Mouse (Mus musculus): ENCODE data around the gene Vmn1r201. TPM values are rescaled to one million over a fixed set of nuclear protein-coding genes. Genes with fewer than 3 reads are reported as not detected.

Gene Vmn1r201
- not detected in 2 replicates for polyA plus RNA-seq (2012; rRNA removed; ENCODE audit: low replicate concordance)

DNA sequence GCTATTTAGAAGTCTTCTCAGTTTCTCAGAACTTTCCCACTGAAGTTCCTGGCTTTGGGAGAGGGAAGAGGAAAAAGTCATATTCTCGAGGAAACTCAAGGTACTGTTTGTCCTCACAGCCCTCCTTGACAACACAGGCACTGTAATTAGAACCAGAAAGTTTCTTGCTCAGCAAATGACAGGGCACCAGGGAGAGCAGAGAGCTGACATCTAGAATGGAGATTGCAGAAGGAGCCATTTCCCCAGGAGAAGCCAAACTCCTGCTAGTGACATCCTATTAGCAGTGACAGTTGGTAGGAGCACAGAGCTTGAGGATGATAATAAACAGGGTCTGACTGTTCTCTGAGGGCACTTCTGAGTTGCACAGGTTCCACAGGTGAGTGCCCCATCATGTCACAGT lies at the start of gene Vmn1r201:
Gene Vmn1r201 (plus strand): TSS at position 301 of the 400 bp plus-strand sequence.

DNA sequence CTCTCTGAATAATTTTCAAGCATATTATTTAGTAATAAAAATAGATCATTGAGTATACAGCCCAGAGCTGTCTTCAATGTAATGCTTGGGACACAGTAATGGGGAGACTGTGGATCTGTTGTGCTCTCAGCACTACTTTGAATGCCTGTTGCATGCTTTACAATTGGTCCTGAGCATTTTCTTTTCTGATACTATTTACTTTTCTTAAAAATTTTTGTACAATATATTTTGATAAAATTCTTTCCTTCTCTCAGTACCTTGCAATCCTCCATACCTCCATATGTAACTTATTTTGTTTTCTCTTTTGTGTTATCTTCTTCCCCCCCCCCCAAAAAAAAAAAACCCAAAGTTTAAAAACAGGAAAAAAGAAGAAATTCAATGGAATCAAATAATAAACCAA lies 33.6 kb downstream of the Vmn1r201 start, which contains the start of gene Vmn1r202:
Gene Vmn1r202 (minus strand): TSS at position 101 of the 400 bp plus-strand sequence.

DNA sequence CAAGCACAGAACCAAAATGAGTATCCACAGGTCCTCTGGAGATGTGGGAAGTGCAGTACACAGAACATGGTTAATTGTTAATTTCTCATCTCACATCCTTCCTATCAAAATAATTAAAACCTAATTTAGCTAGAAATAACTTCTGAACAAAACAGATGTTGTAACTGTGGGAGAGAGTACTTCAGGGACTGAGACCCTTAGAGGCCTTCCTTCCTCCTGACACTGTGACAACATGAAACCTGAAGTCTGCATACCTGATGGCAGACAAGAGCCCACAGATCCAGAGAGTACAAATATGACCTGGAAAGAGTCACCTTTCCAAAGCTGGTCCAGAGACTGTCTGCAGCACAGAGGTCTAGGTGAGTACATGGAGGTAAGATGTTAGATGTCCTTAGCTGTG lies 46.1 kb downstream of the Vmn1r201 start, which contains the start of gene Vmn1r203:
Gene Vmn1r203 (plus strand): TSS at position 301 of the 400 bp plus-strand sequence.

Other genes starting within 250 kb of the Vmn1r201 start
- gene Vmn1r193, start 248.8 kb upstream of the Vmn1r201 start, polyA plus RNA-seq (2012; rRNA removed; ENCODE audit: low replicate concordance) = not detected in 2 replicates
- not detected in 2 replicates for gene Vmn1r194, start 227.7 kb upstream of the Vmn1r201 start, polyA plus RNA-seq (2012; rRNA removed; ENCODE audit: low replicate concordance)
- not detected in 2 replicates for gene Vmn1r195, start 201.4 kb upstream of the Vmn1r201 start, polyA plus RNA-seq (2012; rRNA removed; ENCODE audit: low replicate concordance)
- gene Vmn1r196, start 182.0 kb upstream of the Vmn1r201 start, polyA plus RNA-seq (2012; rRNA removed; ENCODE audit: low replicate concordance) = not detected in 2 replicates
- gene Vmn1r197, start 147.3 kb upstream of the Vmn1r201 start, polyA plus RNA-seq (2012; rRNA removed; ENCODE audit: low replicate concordance) = not detected in 2 replicates
- not detected in 2 replicates for gene Vmn1r198, start 121.6 kb upstream of the Vmn1r201 start, polyA plus RNA-seq (2012; rRNA removed; ENCODE audit: low replicate concordance)
- not detected in 2 replicates for gene Vmn1r199, start 92.1 kb upstream of the Vmn1r201 start, polyA plus RNA-seq (2012; rRNA removed; ENCODE audit: low replicate concordance)
- not detected in 2 replicates for gene Vmn1r200, start 81.5 kb upstream of the Vmn1r201 start, polyA plus RNA-seq (2012; rRNA removed; ENCODE audit: low replicate concordance)
- 0.03 TPM in 1 of 2 replicates, not detected in the other for gene Vmn1r202, start 33.5 kb downstream of the Vmn1r201 start, polyA plus RNA-seq (2012; rRNA removed; ENCODE audit: low replicate concordance)
- not detected in 2 replicates for gene Vmn1r203, start 46.2 kb downstream of the Vmn1r201 start, polyA plus RNA-seq (2012; rRNA removed; ENCODE audit: low replicate concordance)
- not detected in 2 replicates for gene Vmn1r204, start 81.3 kb downstream of the Vmn1r201 start, polyA plus RNA-seq (2012; rRNA removed; ENCODE audit: low replicate concordance)
- gene Vmn1r205, start 121.1 kb downstream of the Vmn1r201 start, polyA plus RNA-seq (2012; rRNA removed; ENCODE audit: low replicate concordance) = not detected in 2 replicates
- not detected in 2 replicates for gene Vmn1r206, start 152.3 kb downstream of the Vmn1r201 start, polyA plus RNA-seq (2012; rRNA removed; ENCODE audit: low replicate concordance)